Mouse (Mus musculus): ENCODE results near the gene Zpld1. TPM values are rescaled to one million over a fixed set of nuclear protein-coding genes. Genes with fewer than 3 reads are reported as not detected.

Zpld1 gene
- polyA plus RNA-seq (2016; fragmentation: Nextera tagmentation; extraction: Ambion mirVana), result not detected in 2 replicates

- 88% methylated on average over 2 of the region's 2 CpGs for WGBS
- DNase-seq (ENCODE audit: low spot score), result no peak
These were observed at the start of gene Zpld1 for GRCm38 (mm10) chr16:55297886-55298285. Zpld1 (minus strand) TSS chr16:55297986.

GRCm38 (mm10) chr16:55345644-55346043 is 47.9 kb upstream of the Zpld1 start:
- 73% methylated on average over 3 of the region's 3 CpGs for WGBS
- Histone ChIP-seq H3K27me3 (ENCODE audit: insufficient read depth, poor library complexity, severe bottlenecking) (no peaks in the 10 kb centered on the region), H3K4me1 (no peaks in the 10 kb centered on the region), H3K36me3 (no peaks in the 10 kb centered on the region), H3K4me3 (no peak overlapping the region), H3K9me3 (no peaks in the 10 kb centered on the region), H3K27ac (no peak overlapping the region)
- DNase-seq (ENCODE audit: low spot score), result no peak

More at GRCm38 (mm10) chr16:55297886-55298285, at the start of gene Zpld1:
- H3K27me3 ChIP-seq (ENCODE audit: insufficient read depth, poor library complexity, severe bottlenecking), result no peaks in the 10 kb centered on the region
- no peaks in the 10 kb centered on the region for H3K9me3 ChIP-seq
- no peaks in the 10 kb centered on the region for H3K4me1 ChIP-seq
- H3K4me3 ChIP-seq, result no peak within 1 kb of the TSS
- H3K36me3 ChIP-seq, result no peaks in the 10 kb centered on the region
- H3K27ac ChIP-seq, result no peak within 1 kb of the TSS

GRCm38 (mm10) chr16:55321542-55322514 is 24.0 kb upstream of the Zpld1 start:
- Histone ChIP-seq H3K27ac (no peak overlapping the region), H3K9me3 (no peaks in the 10 kb centered on the region), H3K4me1 (no peaks in the 10 kb centered on the region), H3K36me3 (no peaks in the 10 kb centered on the region), H3K27me3 (ENCODE audit: insufficient read depth, poor library complexity, severe bottlenecking) (no peaks in the 10 kb centered on the region), H3K4me3 (no peak overlapping the region)
- WGBS, result 68% methylated on average over 8 of the region's 8 CpGs
- no peak for DNase-seq (ENCODE audit: low spot score)

GRCm38 (mm10) chr16:55316996-55317395 is 19.2 kb upstream of the Zpld1 start:
- Histone ChIP-seq H3K27ac (no peak overlapping the region), H3K36me3 (no peaks in the 10 kb centered on the region), H3K9me3 (no peaks in the 10 kb centered on the region), H3K4me3 (no peak overlapping the region), H3K27me3 (ENCODE audit: insufficient read depth, poor library complexity, severe bottlenecking) (no peaks in the 10 kb centered on the region), H3K4me1 (no peaks in the 10 kb centered on the region)
- no peak for DNase-seq (ENCODE audit: low spot score)

GRCm38 (mm10) chr16:55312106-55312505 is 14.3 kb upstream of the Zpld1 start:
- H3K9me3 ChIP-seq, result no peaks in the 10 kb centered on the region
- WGBS, result 78% methylated on average over 3 of the region's 3 CpGs
- H3K27ac ChIP-seq, result no peak overlapping the region
- no peak overlapping the region for H3K4me3 ChIP-seq
- no peaks in the 10 kb centered on the region for H3K27me3 ChIP-seq (ENCODE audit: insufficient read depth, poor library complexity, severe bottlenecking)
- no peaks in the 10 kb centered on the region for H3K36me3 ChIP-seq
- DNase-seq (ENCODE audit: low spot score), result no peak
- no peaks in the 10 kb centered on the region for H3K4me1 ChIP-seq

- H3K36me3 ChIP-seq, result no peaks in the 10 kb centered on the region
- no peak overlapping the region for H3K27ac ChIP-seq
- no peak for DNase-seq (ENCODE audit: low spot score)
- 73% methylated on average over 2 of the region's 2 CpGs for WGBS
- H3K9me3 ChIP-seq, result no peaks in the 10 kb centered on the region
- H3K4me1 ChIP-seq, result no peaks in the 10 kb centered on the region
- H3K27me3 ChIP-seq (ENCODE audit: insufficient read depth, poor library complexity, severe bottlenecking), result no peaks in the 10 kb centered on the region
- H3K4me3 ChIP-seq, result no peak overlapping the region
These were observed 15.1 kb downstream of the Zpld1 start for GRCm38 (mm10) chr16:55282696-55283095.

- 82% methylated on average over 3 of the region's 3 CpGs for WGBS
- no peaks in the 10 kb centered on the region for H3K4me1 ChIP-seq
These were observed 20.3 kb downstream of the Zpld1 start for GRCm38 (mm10) chr16:55277447-55277846.

GRCm38 (mm10) chr16:55265281-55265680 is 32.5 kb downstream of the Zpld1 start:
- H3K36me3 ChIP-seq, result no peaks in the 10 kb centered on the region
- no peaks in the 10 kb centered on the region for H3K4me1 ChIP-seq
- no peak overlapping the region for H3K4me3 ChIP-seq
- H3K9me3 ChIP-seq, result no peaks in the 10 kb centered on the region
- no peaks in the 10 kb centered on the region for H3K27me3 ChIP-seq (ENCODE audit: insufficient read depth, poor library complexity, severe bottlenecking)
- DNase-seq (ENCODE audit: low spot score), result no peak
- WGBS, result 39% methylated on average over 4 of the region's 4 CpGs
- H3K27ac ChIP-seq, result no peak overlapping the region

More at GRCm38 (mm10) chr16:55277447-55277846, 20.3 kb downstream of the Zpld1 start:
- DNase-seq (ENCODE audit: low spot score), result no peak
- H3K27ac ChIP-seq, result no peak overlapping the region
- H3K4me3 ChIP-seq, result no peak overlapping the region
- no peaks in the 10 kb centered on the region for H3K27me3 ChIP-seq (ENCODE audit: insufficient read depth, poor library complexity, severe bottlenecking)
- no peaks in the 10 kb centered on the region for H3K9me3 ChIP-seq
- H3K36me3 ChIP-seq, result no peaks in the 10 kb centered on the region

- H3K27me3 ChIP-seq (ENCODE audit: insufficient read depth, poor library complexity, severe bottlenecking), result no peaks in the 10 kb centered on the region
- H3K4me3 ChIP-seq, result no peak overlapping the region
- 53% methylated on average over 7 of the region's 7 CpGs for WGBS
- no peak for DNase-seq (ENCODE audit: low spot score)
- H3K4me1 ChIP-seq, result no peaks in the 10 kb centered on the region
- H3K9me3 ChIP-seq, result no peaks in the 10 kb centered on the region
- H3K36me3 ChIP-seq, result no peaks in the 10 kb centered on the region
- no peak overlapping the region for H3K27ac ChIP-seq
These were observed 36.8 kb downstream of the Zpld1 start for GRCm38 (mm10) chr16:55260862-55261574.

- 85% methylated on average over 6 of the region's 6 CpGs for WGBS
- Histone ChIP-seq H3K4me3 (no peak overlapping the region), H3K9me3 (no peaks in the 10 kb centered on the region), H3K27me3 (ENCODE audit: insufficient read depth, poor library complexity, severe bottlenecking) (no peaks in the 10 kb centered on the region), H3K4me1 (no peaks in the 10 kb centered on the region), H3K27ac (no peak overlapping the region), H3K36me3 (no peaks in the 10 kb centered on the region)
- no peak for DNase-seq (ENCODE audit: low spot score)
These were observed 38.1 kb downstream of the Zpld1 start for GRCm38 (mm10) chr16:55259719-55260118.

GRCm38 (mm10) chr16:55240996-55241395 is 56.8 kb downstream of the Zpld1 start:
- DNase-seq (ENCODE audit: low spot score), result no peak
- H3K27ac ChIP-seq, result no peak overlapping the region
- H3K4me1 ChIP-seq, result no peaks in the 10 kb centered on the region
- 64% methylated on average over 2 of the region's 2 CpGs for WGBS
- no peaks in the 10 kb centered on the region for H3K27me3 ChIP-seq (ENCODE audit: insufficient read depth, poor library complexity, severe bottlenecking)
- no peaks in the 10 kb centered on the region for H3K36me3 ChIP-seq
- H3K9me3 ChIP-seq, result no peaks in the 10 kb centered on the region
- H3K4me3 ChIP-seq, result no peak overlapping the region

GRCm38 (mm10) chr16:55228995-55229622 is 68.7 kb downstream of the Zpld1 start:
- no peaks in the 10 kb centered on the region for H3K36me3 ChIP-seq
- 89% methylated on average over 1 of the region's 1 CpGs for WGBS
- DNase-seq (ENCODE audit: low spot score), result no peak
- H3K4me3 ChIP-seq, result no peak overlapping the region
- H3K9me3 ChIP-seq, result no peaks in the 10 kb centered on the region
- H3K4me1 ChIP-seq, result no peaks in the 10 kb centered on the region
- no peak overlapping the region for H3K27ac ChIP-seq
- H3K27me3 ChIP-seq (ENCODE audit: insufficient read depth, poor library complexity, severe bottlenecking), result no peaks in the 10 kb centered on the region

GRCm38 (mm10) chr16:55203945-55204344 is 93.8 kb downstream of the Zpld1 start:
- H3K9me3 ChIP-seq, result no peaks in the 10 kb centered on the region
- WGBS, result 90% methylated on average over 1 of the region's 1 CpGs
- H3K4me1 ChIP-seq, result no peaks in the 10 kb centered on the region
- no peak for DNase-seq (ENCODE audit: low spot score)
- no peak overlapping the region for H3K27ac ChIP-seq
- no peak overlapping the region for H3K4me3 ChIP-seq
- H3K27me3 ChIP-seq (ENCODE audit: insufficient read depth, poor library complexity, severe bottlenecking), result no peaks in the 10 kb centered on the region
- H3K36me3 ChIP-seq, result no peaks in the 10 kb centered on the region

Data from heart, embryonic 10.5 days (tissue).